Mouse (Mus musculus) small intestine, adult 2 months (tissue): ENCODE measurements around the gene Tssc4. TPM values are rescaled to one million over a fixed set of nuclear protein-coding genes. Genes with fewer than 3 reads are reported as not detected.

Experiments
- H3K27ac ChIP-seq: fragments of 200-500 bp; 2 replicates; pipeline ENCODE4 v1.5.1; 2012; ENCODE audit warnings: low read depth, low read length, control low read depth, inconsistent platforms; ENCODE audit not compliant: insufficient read depth
- H3K27me3 ChIP-seq: fragments of 200-500 bp; 2 replicates; pipeline ENCODE4 v1.6.1; 2012; ENCODE audit warnings: mild to moderate bottlenecking, moderate library complexity, low read length, inconsistent platforms; ENCODE audit not compliant: control insufficient read depth, insufficient read depth
- H3K36me3 ChIP-seq: fragments of 200-500 bp; 2 replicates; pipeline ENCODE4 v1.6.1; 2012; ENCODE audit warnings: mild to moderate bottlenecking, low read length, control low read depth, inconsistent platforms; ENCODE audit not compliant: control insufficient read depth, insufficient read depth
- H3K4me1 ChIP-seq: fragments of 200-500 bp; 2 replicates; pipeline ENCODE4 v1.6.1; 2012; ENCODE audit warnings: low read length, inconsistent platforms, mixed read lengths; ENCODE audit not compliant: control insufficient read depth, insufficient read depth, insufficient read length
- H3K4me3 ChIP-seq: fragments of 200-500 bp; 2 replicates; pipeline ENCODE4 v1.5.1; 2012; ENCODE audit warnings: low read depth, mild to moderate bottlenecking, control low read depth, inconsistent platforms, low read length, moderate library complexity
- CTCF ChIP-seq: fragments of 200-500 bp; IDR thresholded peaks from 2 replicates; pipeline ENCODE4 v1.5.1; 2012; ENCODE audit warnings: low read depth, mild to moderate bottlenecking, control low read depth, inconsistent platforms, low read length, moderate library complexity, mixed read lengths; ENCODE audit not compliant: insufficient replicate concordance, insufficient read length; ENCODE audit errors: extremely low read depth
- POLR2A ChIP-seq: fragments of 200-500 bp; IDR thresholded peaks from 2 replicates; pipeline ENCODE4 v1.6.1; 2012; ENCODE audit warnings: low read depth, mild to moderate bottlenecking, control low read depth, inconsistent platforms, low read length, moderate library complexity
- WGBS: fragments of 180-500 bp; shearing (Covaris S2); methylation state at CpG from one replicate; pipeline ENCODE4 v1.1.7; 2018; 5-methylcytosine and 5-hydroxymethylcytosine counted together
- polyA plus RNA-seq: library from polyadenylated mRNA; depleted of rRNA; stranded (reverse); fragments of >200 nt; gene quantifications from 2 replicates; pipeline ENCODE4 v1.2.3, GENCODE M21; 2012

Tssc4 gene
- polyA plus RNA-seq, 1 experiment, result 60.0 TPM

- H3K27ac ChIP-seq, result peak overlapping the region; percentile 20
- peak overlapping the region; percentile 70 for H3K4me3 ChIP-seq
- no peaks in the 10 kb centered on the region for H3K27me3 ChIP-seq
- WGBS, result 6% methylated on average over 30 of the region's 30 CpGs
- H3K36me3 ChIP-seq, result peaks cover 22% of the 10 kb centered on the region
- TF ChIP-seq CTCF (no peak), POLR2A (no peak)
- peaks cover 16% of the 10 kb centered on the region for H3K4me1 ChIP-seq
These were observed 827 bp downstream of the Tssc4 start for GRCm38 (mm10) chr7:143069751-143070400.

- no peak for TF ChIP-seq CTCF
- Histone ChIP-seq H3K36me3 (peaks cover 19% of the 10 kb centered on the region), H3K4me3 (peak overlapping the region; percentile 70), H3K4me1 (peaks cover 16% of the 10 kb centered on the region), H3K27ac (no peak overlapping the region), H3K27me3 (no peaks in the 10 kb centered on the region)
- WGBS, result 92% methylated on average over 10 of the region's 10 CpGs
These were observed 1.5 kb downstream of the Tssc4 start for GRCm38 (mm10) chr7:143070506-143071070.

- H3K27ac ChIP-seq, result no peak overlapping the region
- peaks cover 4% of the 10 kb centered on the region for H3K36me3 ChIP-seq
- TF ChIP-seq CTCF (no peak), POLR2A (no peak)
- H3K4me3 ChIP-seq, result no peak overlapping the region
- WGBS, result 82% methylated on average over 5 of the region's 5 CpGs
- H3K27me3 ChIP-seq, result no peaks in the 10 kb centered on the region
- peaks cover 16% of the 10 kb centered on the region for H3K4me1 ChIP-seq
These were observed 3.6 kb downstream of the Tssc4 start for GRCm38 (mm10) chr7:143072605-143073004.

GRCm38 (mm10) chr7:143073086-143073485 lies 4.0 kb downstream of the Tssc4 start:
- no peak for TF ChIP-seq POLR2A
- peak; percentile 53; the same call in 1 of the 2 replicates for TF ChIP-seq CTCF
- Histone ChIP-seq H3K27ac (no peak overlapping the region), H3K4me1 (peaks cover 16% of the 10 kb centered on the region), H3K27me3 (no peaks in the 10 kb centered on the region), H3K4me3 (no peak overlapping the region), H3K36me3 (peaks cover 2% of the 10 kb centered on the region; the same call in 1 of the 2 replicates)
- 53% methylated on average over 1 of the region's 1 CpGs for WGBS

GRCm38 (mm10) chr7:143075394-143075793 lies 6.3 kb downstream of the Tssc4 start:
- Histone ChIP-seq H3K27me3 (no peaks in the 10 kb centered on the region), H3K4me1 (peaks cover 20% of the 10 kb centered on the region), H3K27ac (no peak overlapping the region), H3K36me3 (peaks cover 2% of the 10 kb centered on the region; the same call in 1 of the 2 replicates), H3K4me3 (no peak overlapping the region)
- WGBS, result 84% methylated on average over 5 of the region's 5 CpGs
- no peak for TF ChIP-seq POLR2A
- TF ChIP-seq CTCF, result no peak

DNA sequence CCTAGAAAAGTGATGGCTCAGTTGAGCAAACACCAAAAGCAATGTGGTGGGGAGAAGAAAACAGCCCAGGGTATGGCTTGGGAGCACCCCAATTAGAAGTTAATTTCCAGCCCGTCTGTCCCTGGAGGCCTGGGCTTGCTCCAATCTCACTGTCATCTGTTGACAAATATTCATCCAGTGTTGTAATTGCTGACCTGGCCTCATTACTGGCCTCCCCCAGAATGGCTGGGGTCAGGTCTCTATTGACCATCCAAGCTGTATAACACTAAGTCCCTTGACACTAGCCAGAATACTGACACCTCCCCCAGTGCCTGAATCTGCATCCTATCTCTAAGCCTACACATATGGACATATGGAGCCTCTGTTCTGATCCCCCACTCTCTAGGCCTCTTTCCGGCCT lies 8.3 kb downstream of the Tssc4 start:
- H3K27ac ChIP-seq, result no peak overlapping the region
- H3K4me1 ChIP-seq, result peaks cover 23% of the 10 kb centered on the region
- H3K27me3 ChIP-seq, result no peaks in the 10 kb centered on the region
- H3K4me3 ChIP-seq, result no peak overlapping the region
- 89% methylated on average over 2 of the region's 2 CpGs for WGBS
- H3K36me3 ChIP-seq, result no peaks in the 10 kb centered on the region
- no peak for TF ChIP-seq POLR2A
- TF ChIP-seq CTCF, result no peak

DNA sequence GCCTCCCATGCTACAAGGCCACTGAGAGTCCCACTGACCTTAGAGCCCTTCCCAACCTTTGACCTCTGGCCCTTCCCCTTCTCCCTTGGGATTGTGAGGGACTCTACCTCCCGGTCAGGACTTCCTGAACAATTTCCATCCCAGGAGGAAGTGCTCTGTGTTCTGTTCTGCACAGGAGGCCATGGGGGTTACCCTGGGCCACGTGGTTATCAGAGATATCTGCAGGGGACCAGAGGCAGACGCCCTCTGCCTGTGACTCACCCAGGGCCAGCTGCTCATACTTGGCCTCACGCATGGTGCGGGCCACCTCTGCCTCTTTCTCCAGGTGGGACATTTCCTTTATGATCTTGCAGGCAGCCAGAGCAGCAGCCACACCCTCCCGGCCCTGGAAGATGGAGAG lies 13.0 kb downstream of the Tssc4 start:
- no peak for TF ChIP-seq POLR2A
- TF ChIP-seq CTCF, result no peak
- no peak overlapping the region for H3K4me3 ChIP-seq
- no peak overlapping the region for H3K27ac ChIP-seq
- H3K27me3 ChIP-seq, result no peaks in the 10 kb centered on the region
- WGBS, result 26% methylated on average over 6 of the region's 6 CpGs
- peaks cover 29% of the 10 kb centered on the region for H3K4me1 ChIP-seq
- no peaks in the 10 kb centered on the region for H3K36me3 ChIP-seq
